Mouse (Mus musculus) CH12.LX (cell line): ENCODE data around the gene Taf8. TPM values are rescaled to one million over a fixed set of nuclear protein-coding genes. Genes with fewer than 3 reads are reported as not detected.

Experiments used
- DNase-seq: peaks from one replicate; pipeline ENCODE4 v3.0.0-alpha.2; 2013; ENCODE audit errors: extremely low read depth
- H3K27ac ChIP-seq: 2 replicates; pipeline ENCODE4 v1.5.1; 2012; ENCODE audit warnings: low read depth, mild to moderate bottlenecking, control low read depth, moderate library complexity; ENCODE audit not compliant: insufficient read depth
- H3K27me3 ChIP-seq: replicated peaks from 2 replicates; pipeline ENCODE3; 2012; ENCODE audit warnings: inconsistent platforms
- H3K36me3 ChIP-seq, 2 experiments: replicated peaks in 1 of 2; 2 replicates each; pipeline versions ENCODE3 to v1.6.1; 2012; ENCODE audit warnings: inconsistent platforms in 1 of 2, low read length in 1 of 2, mild to moderate bottlenecking in 1 of 2, mixed read lengths in 1 of 2, moderate library complexity in 1 of 2; ENCODE audit not compliant: control insufficient read depth in 1 of 2, insufficient read depth in 1 of 2
- H3K4me1 ChIP-seq, 2 experiments: 2 replicates each; pipeline ENCODE4 v1.6.1; 2012; ENCODE audit warnings: inconsistent platforms in 1 of 2, moderate library complexity in 1 of 2; ENCODE audit not compliant: insufficient read depth in 2 of 2, control insufficient read depth in 1 of 2
- H3K4me2 ChIP-seq: 2 replicates; pipeline ENCODE4 v1.6.1; 2012; ENCODE audit warnings: low read depth, mild to moderate bottlenecking, control low read depth; ENCODE audit not compliant: poor library complexity, insufficient read depth, severe bottlenecking
- H3K4me3 ChIP-seq, 3 experiments: fragments of 150-350 bp in 1 of 3; sonication (generic) in 1 of 3; replicated peaks in 1 of 3; 2 replicates each; pipeline versions ENCODE3 to v1.5.1; 2011 to 2012; ENCODE audit warnings: low read depth in 2 of 3, low read length in 2 of 3, mild to moderate bottlenecking in 2 of 3, moderate library complexity in 2 of 3, control low read depth in 1 of 3, improper control_type of control experiment in 1 of 3, inconsistent platforms in 1 of 3, mixed read lengths in 1 of 3; ENCODE audit not compliant: poor library complexity in 1 of 3
- H3K79me2 ChIP-seq: replicated peaks from 2 replicates; pipeline ENCODE4 v1.6.1; 2012; ENCODE audit warnings: mild to moderate bottlenecking, moderate library complexity; ENCODE audit not compliant: control insufficient read depth, poor library complexity, insufficient read depth, severe bottlenecking; ENCODE audit errors: extremely low read depth
- H3K9ac ChIP-seq: 2 replicates; pipeline ENCODE4 v1.6.1; 2012; ENCODE audit warnings: low read depth, mild to moderate bottlenecking, control low read depth, moderate library complexity; ENCODE audit not compliant: insufficient read depth
- H3K9me3 ChIP-seq: replicated peaks from 2 replicates; pipeline ENCODE3; 2012; ENCODE audit warnings: low read length, inconsistent platforms, mixed read lengths
- CHD2 ChIP-seq: IDR thresholded peaks from 2 replicates; pipeline ENCODE4 v1.6.1; 2011; ENCODE audit warnings: low read length, improper control_type of control experiment
- CTCF ChIP-seq, 2 experiments: IDR thresholded peaks in 1 of 2; conservative IDR thresholded peaks in 1 of 2; 2 replicates each; pipeline ENCODE4 v1.5.1; 2011 to 2012; ENCODE audit warnings: low read depth in 2 of 2, low read length in 2 of 2, improper control_type of control experiment in 1 of 2, inconsistent platforms in 1 of 2, mild to moderate bottlenecking in 1 of 2, moderate library complexity in 1 of 2
- ELF1 ChIP-seq: IDR thresholded peaks from 2 replicates; pipeline ENCODE4 v1.6.1; 2014; ENCODE audit warnings: low read depth, mild to moderate bottlenecking, inconsistent platforms, low read length, improper control_type of control experiment
- EP300 ChIP-seq: IDR thresholded peaks from 2 replicates; pipeline ENCODE4 v1.6.1; 2011; ENCODE audit warnings: low read length, improper control_type of control experiment
- ETS1 ChIP-seq: conservative IDR thresholded peaks from 2 replicates; pipeline ENCODE4 v1.6.1; 2012; ENCODE audit warnings: low read depth, mild to moderate bottlenecking, inconsistent platforms, low read length, improper control_type of control experiment, moderate library complexity
- GABPA ChIP-seq: IDR thresholded peaks from 2 replicates; pipeline ENCODE4 v1.6.1; 2012; ENCODE audit warnings: low read depth, low read length, improper control_type of control experiment, inconsistent platforms; ENCODE audit not compliant: insufficient replicate concordance
- IRF4 ChIP-seq: IDR thresholded peaks from 2 replicates; pipeline ENCODE4 v1.6.1; 2014; ENCODE audit warnings: low read depth, mild to moderate bottlenecking, inconsistent platforms, low read length, improper control_type of control experiment
- JUN ChIP-seq: IDR thresholded peaks from 2 replicates; pipeline ENCODE4 v1.6.1; 2011; ENCODE audit warnings: low read depth, mild to moderate bottlenecking, low read length, improper control_type of control experiment, moderate library complexity; ENCODE audit not compliant: insufficient read depth
- MAFK ChIP-seq: IDR thresholded peaks from 2 replicates; pipeline ENCODE4 v1.6.1; 2011; ENCODE audit warnings: low read length, improper control_type of control experiment; ENCODE audit not compliant: insufficient replicate concordance
- MAX ChIP-seq: IDR thresholded peaks from 2 replicates; pipeline ENCODE4 v1.6.1; 2011; ENCODE audit warnings: low read length, improper control_type of control experiment
- MXI1 ChIP-seq: IDR thresholded peaks from 2 replicates; pipeline ENCODE4 v1.6.1; 2011; ENCODE audit warnings: mild to moderate bottlenecking, low read depth, low read length, improper control_type of control experiment
- NELFE ChIP-seq: IDR thresholded peaks from 2 replicates; pipeline ENCODE4 v1.6.1; 2011; ENCODE audit warnings: low read depth, low read length, improper control_type of control experiment
- NRF1 ChIP-seq: IDR thresholded peaks from 2 replicates; pipeline ENCODE4 v1.6.1; 2014; ENCODE audit warnings: low read depth, mild to moderate bottlenecking, inconsistent platforms, low read length, improper control_type of control experiment, moderate library complexity
- PAX5 ChIP-seq: IDR thresholded peaks from 2 replicates; pipeline ENCODE4 v1.6.1; 2012; ENCODE audit warnings: low read length, inconsistent platforms, mixed read lengths
- POLR2A ChIP-seq: IDR thresholded peaks from 2 replicates; pipeline ENCODE4 v1.6.1; 2011; ENCODE audit warnings: low read depth, mild to moderate bottlenecking, improper control_type of control experiment, low read length
- POLR2AphosphoS2 ChIP-seq: IDR thresholded peaks from 2 replicates; pipeline ENCODE4 v1.6.1; 2011; ENCODE audit warnings: low read depth, low read length, improper control_type of control experiment
- RAD21 ChIP-seq: IDR thresholded peaks from 2 replicates; pipeline ENCODE4 v1.6.1; 2011; ENCODE audit warnings: low read depth, mild to moderate bottlenecking, low read length, improper control_type of control experiment, moderate library complexity
- RCOR1 ChIP-seq: conservative IDR thresholded peaks from 2 replicates; pipeline ENCODE4 v1.6.1; 2012; ENCODE audit warnings: low read depth, mild to moderate bottlenecking, inconsistent platforms, low read length, improper control_type of control experiment
- SIN3A ChIP-seq: IDR thresholded peaks from 2 replicates; pipeline ENCODE4 v1.6.1; 2012; ENCODE audit warnings: low read length, improper control_type of control experiment, inconsistent platforms
- SMC3 ChIP-seq: IDR thresholded peaks from 2 replicates; pipeline ENCODE4 v1.6.1; 2011; ENCODE audit warnings: low read depth, low read length, improper control_type of control experiment
- UBTF ChIP-seq: IDR thresholded peaks from 2 replicates; pipeline ENCODE4 v1.6.1; 2012; ENCODE audit warnings: low read depth, mild to moderate bottlenecking, inconsistent platforms, low read length, improper control_type of control experiment, moderate library complexity
- USF1 ChIP-seq: IDR thresholded peaks from 2 replicates; pipeline ENCODE4 v1.6.1; 2014; ENCODE audit warnings: low read depth, mild to moderate bottlenecking, inconsistent platforms, low read length, improper control_type of control experiment
- dilution Hi-C: fragments of 300-500 bp; cut with MboI; formaldehyde crosslinking; loops from 2 replicates; pipeline ENCODE4 v1.14.3; 2020; ENCODE audit warnings: low sequenced_read_pairs; ENCODE audit not compliant: extremely low pct_unique_long_range_greater_than_20kb, extremely low pct_ligation_motif_present
- in situ Hi-C: fragments of 300-500 bp; cut with MboI; formaldehyde crosslinking; loops from 3 replicates; pipeline ENCODE4 v1.14.3; 2019; ENCODE audit warnings: low sequenced_read_pairs, low pct_ligation_motif_present, low pct_unique_long_range_greater_than_20kb, mixed read lengths
- polyA plus RNA-seq: library from polyadenylated mRNA; unstranded; fragments of >175 nt; gene quantifications from 2 replicates; pipeline ENCODE4 v1.2.1, GENCODE M21; 2012; ENCODE audit warnings: low read depth; ENCODE audit not compliant: insufficient read length
- total RNA-seq, 2 experiments: library from RNA; depleted of rRNA; stranded (reverse); fragments of 300-350 nt in 1 of 2; fragments of >200 nt in 1 of 2; gene quantifications; 2 replicates each; pipeline ENCODE4 v1.2.3; 2012 to 2014

The Taf8 gene
- total and polyA plus RNA-seq, 3 experiments = 16.9 to 18.0 (median 17.0) TPM

GRCm38 (mm10) chr17:47542061-47542460, 40.0 kb upstream of the Taf8 start:
- H3K9me3 ChIP-seq = no peaks in the 10 kb centered on the region
- peaks cover 2 to 19% of the 10 kb centered on the region in 2 experiments; a peak in 2 of 4 replicates for H3K4me1 ChIP-seq
- dilution Hi-C loops = no loop called here
- no peaks in the 10 kb centered on the region for H3K27me3 ChIP-seq
- no peak for TF ChIP-seq RCOR1
- TF ChIP-seq EP300 = no peak
- peak; percentile 31 for TF ChIP-seq ETS1
- no peak for TF ChIP-seq NELFE
- no peak for TF ChIP-seq MXI1
- no peak overlapping the region for H3K4me3 ChIP-seq
- no peaks in the 10 kb centered on the region for H3K36me3 ChIP-seq
- H3K27ac ChIP-seq = no peak overlapping the region
- H3K9ac ChIP-seq = no peak overlapping the region
- DNase-seq = peak; percentile 21
- in situ Hi-C loops = no loop called here
- no peaks in the 10 kb centered on the region; the same call in 1 of the 2 replicates for H3K79me2 ChIP-seq
- H3K4me2 ChIP-seq = no peak overlapping the region

- Histone ChIP-seq H3K36me3 (no peaks in the 10 kb centered on the region), H3K9me3 (no peaks in the 10 kb centered on the region), H3K27me3 (no peaks in the 10 kb centered on the region), H3K9ac (no peak overlapping the region), H3K79me2 (no peaks in the 10 kb centered on the region; the same call in 1 of the 2 replicates), H3K27ac (no peak overlapping the region), H3K4me2 (no peak overlapping the region), H3K4me1 (peaks cover 2 to 19% of the 10 kb centered on the region in 2 experiments; a peak in 2 of 4 replicates), H3K4me3 (no peak overlapping the region)
- in situ Hi-C loops (no loop called here), dilution Hi-C loops (no loop called here)
- no peak for DNase-seq
- TF ChIP-seq MAFK (no peak), ETS1 (no peak), NRF1 (no peak), UBTF (no peak), MXI1 (no peak), CTCF (conservative IDR thresholded peaks at IDR 0.05 in 1 of 2, IDR thresholded peaks at IDR 0.05 in 1 of 2; ENCODE audit: low read depth in 2 of 2, low read length in 2 of 2) (no peak), CHD2 (no peak), SIN3A (no peak), GABPA (no peak), IRF4 (no peak), NELFE (no peak), SMC3 (no peak), ELF1 (no peak)
Measured at GRCm38 (mm10) chr17:47539128-47539527, 37.0 kb upstream of the Taf8 start.

- dilution Hi-C loops (no loop called here), in situ Hi-C loops (no loop called here)
- Histone ChIP-seq H3K9me3 (no peaks in the 10 kb centered on the region), H3K9ac (no peak overlapping the region), H3K79me2 (no peaks in the 10 kb centered on the region; the same call in 1 of the 2 replicates), H3K4me1 (peaks cover 2 to 14% of the 10 kb centered on the region in 2 experiments; a peak in 2 of 4 replicates), H3K27me3 (no peaks in the 10 kb centered on the region), H3K27ac (no peak overlapping the region), H3K4me3 (no peak overlapping the region), H3K36me3 (no peaks in the 10 kb centered on the region), H3K4me2 (no peak overlapping the region)
- no peak for TF ChIP-seq CTCF (conservative IDR thresholded peaks at IDR 0.05 in 1 of 2, IDR thresholded peaks at IDR 0.05 in 1 of 2; ENCODE audit: low read depth in 2 of 2, low read length in 2 of 2)
- TF ChIP-seq POLR2AphosphoS2 = no peak
- TF ChIP-seq IRF4 = no peak
- no peak for TF ChIP-seq POLR2A
- no peak for TF ChIP-seq MAX
- TF ChIP-seq USF1 = no peak
- no peak for TF ChIP-seq PAX5
- TF ChIP-seq MXI1 = no peak
- no peak for TF ChIP-seq ELF1
- TF ChIP-seq NELFE = no peak
- TF ChIP-seq SIN3A = no peak
- TF ChIP-seq JUN = no peak
- TF ChIP-seq RAD21 = no peak
- TF ChIP-seq SMC3 = no peak
- DNase-seq = no peak
Measured at GRCm38 (mm10) chr17:47538049-47538448, 36.0 kb upstream of the Taf8 start.
